8 mouse cellular contexts compared by ENCODE assay signal in the genomic region with DNA sequence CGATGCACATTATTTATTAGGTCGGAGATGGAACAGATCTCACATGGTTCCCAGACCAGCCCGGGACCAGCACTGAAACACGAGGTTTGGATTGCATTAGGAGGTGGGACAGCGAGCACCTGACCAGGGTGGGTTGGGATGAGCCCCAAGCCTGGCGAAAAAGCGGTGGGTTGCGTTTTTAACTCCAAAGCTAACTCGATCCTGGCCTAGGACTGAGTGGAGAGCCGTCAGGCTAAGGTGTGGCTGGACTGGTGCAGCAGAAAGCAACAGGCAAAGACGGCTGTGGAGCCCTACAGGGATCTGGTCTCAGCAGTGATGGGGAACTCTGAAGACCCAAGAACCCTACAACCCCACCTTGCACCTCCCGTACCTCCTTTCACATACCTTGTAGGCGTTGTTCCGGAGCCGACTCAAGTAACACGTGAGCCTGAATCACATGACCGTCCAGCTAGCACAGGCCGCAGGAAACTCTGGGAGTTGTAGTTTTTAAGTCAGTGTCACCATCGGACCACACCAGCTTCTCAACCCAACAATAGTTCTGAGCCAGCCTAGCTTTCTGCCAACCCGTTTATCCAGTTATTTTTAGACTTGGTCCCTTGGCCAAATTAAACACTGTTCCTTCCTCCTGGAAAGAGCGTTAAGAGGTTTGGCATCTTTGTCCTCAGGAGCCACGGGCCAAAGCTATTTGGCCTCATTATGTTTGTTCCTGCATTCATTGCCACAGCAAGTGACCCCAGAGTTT. TPM values are rescaled to one million over a fixed set of nuclear protein-coding genes. Genes with fewer than 3 reads are reported as not detected.
A peak's percentile ranks its signal among the peaks of the same experiment; 100 is the strongest.
DNase-seq lines count a peak whose midpoint lies in the region; ATAC-seq and TF ChIP-seq lines count a peak whose summit lies in the region.

Gene Slc38a7, minus strand, starts transcription at position 438 of the 742 bp plus-strand sequence.

- H3K4me2 ChIP-seq in forebrain, embryonic 12.5 days = peak within 1 kb of the TSS; percentile 83
- peak within 1 kb of the TSS; percentile 87 for H3K4me2 ChIP-seq in heart, postnatal 0 days (ENCODE audit: low read depth, low read length)
- H3K4me2 ChIP-seq in liver, embryonic 14.5 days (ENCODE audit: low read depth) = peak within 1 kb of the TSS; percentile 81
- peak within 1 kb of the TSS; percentile 61 for H3K4me2 ChIP-seq in stomach, embryonic 16.5 days (ENCODE audit: low read depth, low read length)

- peak; percentile 97 for ATAC-seq in forebrain, embryonic 12.5 days (ENCODE audit: low FRiP score)
- peak; percentile 96 for ATAC-seq in heart, postnatal 0 days (ENCODE audit: insufficient read depth, low read depth)
- peak; percentile 80 for ATAC-seq in liver, embryonic 14.5 days (ENCODE audit: insufficient read depth)
- peak; percentile 94 for ATAC-seq in stomach, embryonic 16.5 days (ENCODE audit: insufficient read depth, low FRiP score)

- no peaks in the 10 kb centered on the region for H3K4me1 ChIP-seq in ES-Bruce4 (ENCODE audit: control insufficient read depth, insufficient read depth, low read length)
- H3K4me1 ChIP-seq in forebrain, embryonic 12.5 days = peaks cover 11% of the 10 kb centered on the region
- peaks cover 6% of the 10 kb centered on the region for H3K4me1 ChIP-seq in heart, postnatal 0 days (ENCODE audit: control insufficient read depth, insufficient read depth)
- H3K4me1 ChIP-seq in liver, embryonic 14.5 days (replicated peaks; ENCODE audit: control insufficient read depth in 2 of 2, insufficient read depth in 2 of 2, low read length in 1 of 2) = peaks cover 6 to 10% of the 10 kb centered on the region in 2 experiments
- peaks cover 8% of the 10 kb centered on the region for H3K4me1 ChIP-seq in stomach, embryonic 16.5 days (ENCODE audit: control insufficient read depth, insufficient read depth, low read length)

- WGBS in forebrain, embryonic 12.5 days = 11% methylated on average over 22 of the region's 22 CpGs
- 10% methylated on average over 22 of the region's 22 CpGs for WGBS in heart, postnatal 0 days
- WGBS in liver, embryonic 14.5 days (ENCODE audit: insufficient replicate concordance) = 15% methylated on average over 22 of the region's 22 CpGs
- 14% methylated on average over 22 of the region's 22 CpGs for WGBS in stomach, embryonic 16.5 days

- TF ChIP-seq CTCF in ES-Bruce4 (IDR thresholded peaks at IDR 0.05; ENCODE audit: low read depth, low read length) = no peak
- no peak for TF ChIP-seq CTCF in heart, postnatal 0 days (IDR thresholded peaks at IDR 0.05; ENCODE audit: low read depth)
- TF ChIP-seq CTCF in liver, embryonic 14.5 days (IDR thresholded peaks at IDR 0.05; ENCODE audit: low read depth) = no peak

- peak; percentile 59 for TF ChIP-seq POLR2A in ES-Bruce4 (IDR thresholded peaks at IDR 0.05; ENCODE audit: insufficient read depth, low read length)

- no peaks in the 10 kb centered on the region for H3K9me3 ChIP-seq in ES-Bruce4 (replicated peaks; ENCODE audit: control insufficient read depth, insufficient read depth, low read length, poor library complexity, severe bottlenecking)
- no peaks in the 10 kb centered on the region for H3K9me3 ChIP-seq in forebrain, embryonic 12.5 days
- no peaks in the 10 kb centered on the region for H3K9me3 ChIP-seq in heart, postnatal 0 days (replicated peaks; ENCODE audit: control insufficient read depth, low read length)
- H3K9me3 ChIP-seq in liver, embryonic 14.5 days (ENCODE audit: control insufficient read depth, low read length) = no peaks in the 10 kb centered on the region
- no peaks in the 10 kb centered on the region for H3K9me3 ChIP-seq in stomach, embryonic 16.5 days (replicated peaks; ENCODE audit: control insufficient read depth, low read length)

- H3K9ac ChIP-seq in ES-Bruce4 (ENCODE audit: low read depth, poor library complexity, severe bottlenecking) = peak within 1 kb of the TSS; percentile 59
- peak within 1 kb of the TSS; percentile 68 for H3K9ac ChIP-seq in forebrain, embryonic 12.5 days
- peak within 1 kb of the TSS; percentile 61 for H3K9ac ChIP-seq in heart, postnatal 0 days (replicated peaks; ENCODE audit: low read depth, low read length)
- H3K9ac ChIP-seq in liver, embryonic 14.5 days (replicated peaks) = peak within 1 kb of the TSS; percentile 60
- H3K9ac ChIP-seq in stomach, embryonic 16.5 days (ENCODE audit: low read length) = peak within 1 kb of the TSS; percentile 69

- H3K27me3 ChIP-seq in ES-Bruce4 (ENCODE audit: control insufficient read depth, insufficient read depth, low read length, poor library complexity, severe bottlenecking) = no peaks in the 10 kb centered on the region
- no peaks in the 10 kb centered on the region for H3K27me3 ChIP-seq in forebrain, embryonic 12.5 days
- H3K27me3 ChIP-seq in heart, postnatal 0 days (ENCODE audit: control insufficient read depth, insufficient read depth, low read length) = no peaks in the 10 kb centered on the region
- no peaks in the 10 kb centered on the region for H3K27me3 ChIP-seq in liver, embryonic 14.5 days (ENCODE audit: control insufficient read depth, insufficient read depth, low read length)
- H3K27me3 ChIP-seq in stomach, embryonic 16.5 days (ENCODE audit: control insufficient read depth, insufficient read depth, low read length) = no peaks in the 10 kb centered on the region

- DNase-seq in c-Kit-positive CD71-positive TER-119-positive erythroid progenitor cells, embryonic 14.5 days (ENCODE audit: low spot score) = peak; percentile 75
- peak; percentile 93 for DNase-seq in heart, postnatal 0 days (ENCODE audit: low spot score)
- peak; percentile 87 to 95 for DNase-seq in kidney, postnatal 36 days
- DNase-seq in liver, embryonic 14.5 days (ENCODE audit: low read depth in 3 of 3, low spot score in 3 of 3) = peak; percentile 64 to 75 (median 65)
- peak; percentile 65 for DNase-seq in neural tube, embryonic 10.5 days (ENCODE audit: extremely low spot score, low spot score)

- TF ChIP-seq EP300 in ES-Bruce4 (IDR thresholded peaks at IDR 0.05; ENCODE audit: insufficient read depth, low read depth, low read length) = peak; percentile 71; the same call in 1 of the 2 replicates
- TF ChIP-seq EP300 in heart, postnatal 0 days (IDR thresholded peaks at IDR 0.05; ENCODE audit: low read depth) = no peak
- no peak for TF ChIP-seq EP300 in liver, embryonic 14.5 days (IDR thresholded peaks at IDR 0.05; ENCODE audit: low read depth)

- H3K4me3 ChIP-seq in ES-Bruce4 (ENCODE audit: low read depth, low read length) = peak within 1 kb of the TSS; percentile 86
- peak within 1 kb of the TSS; percentile 66 for H3K4me3 ChIP-seq in forebrain, embryonic 12.5 days (replicated peaks)
- H3K4me3 ChIP-seq in heart, postnatal 0 days (ENCODE audit: low read depth, low read length) = peak within 1 kb of the TSS; percentile 65
- H3K4me3 ChIP-seq in liver, embryonic 14.5 days (ENCODE audit: insufficient read depth in 1 of 2, low read depth in 2 of 2, low read length in 2 of 2) = peak within 1 kb of the TSS; percentile 64 to 93
- H3K4me3 ChIP-seq in stomach, embryonic 16.5 days (replicated peaks; ENCODE audit: low read length) = peak within 1 kb of the TSS; percentile 53

- peaks cover 6% of the 10 kb centered on the region; the same call in 1 of the 2 replicates for H3K36me3 ChIP-seq in ES-Bruce4 (ENCODE audit: control insufficient read depth, insufficient read depth, low read length, poor library complexity, severe bottlenecking)
- H3K36me3 ChIP-seq in forebrain, embryonic 12.5 days (replicated peaks) = peaks cover 2% of the 10 kb centered on the region; the same call in 1 of the 2 replicates
- H3K36me3 ChIP-seq in heart, postnatal 0 days (replicated peaks; ENCODE audit: control insufficient read depth, insufficient read depth, low read length) = 0 out of 2 replicates have a peak, but pooled peaks cover under 1% of the 10 kb centered on the region
- no peaks in the 10 kb centered on the region for H3K36me3 ChIP-seq in liver, embryonic 14.5 days (replicated peaks; ENCODE audit: control insufficient read depth, insufficient read depth, low read depth)
- no peaks in the 10 kb centered on the region for H3K36me3 ChIP-seq in stomach, embryonic 16.5 days (ENCODE audit: control insufficient read depth, insufficient read depth, low read length)

- H3K27ac ChIP-seq in ES-Bruce4 (ENCODE audit: insufficient read depth, low read length) = peak within 1 kb of the TSS; percentile 66
- no peak within 1 kb of the TSS for H3K27ac ChIP-seq in forebrain, embryonic 12.5 days
- peak within 1 kb of the TSS; percentile 59 for H3K27ac ChIP-seq in heart, postnatal 0 days (ENCODE audit: low read depth)
- no peak within 1 kb of the TSS; the same call in none of the 2 replicates for H3K27ac ChIP-seq in liver, embryonic 14.5 days
- no peak within 1 kb of the TSS for H3K27ac ChIP-seq in stomach, embryonic 16.5 days (ENCODE audit: low read length)

RNA-seq across cellular contexts. Expression of gene Slc38a7, which starts in this region (rescaled TPM):
- polyA plus RNA-seq in ES-Bruce4 (2011; ENCODE audit: insufficient read depth, insufficient read length, low read depth, missing spikeins) = 21.6 and 23.0 TPM in 2 replicates
- 19.4 and 21.3 TPM in 2 replicates for polyA plus RNA-seq in forebrain, embryonic 12.5 days (2016; fragmentation: Nextera tagmentation; extraction: Ambion mirVana)
- 8.7 and 12.5 TPM in 2 replicates for total RNA-seq in heart, postnatal 0 days (2014; rRNA removed; ENCODE audit: low replicate concordance)
- 7.2 and 7.8 TPM in 2 replicates for polyA plus RNA-seq in heart, postnatal 0 days (2015; fragmentation: Nextera tagmentation; extraction: Ambion mirVana)
- 5.5 and 5.6 TPM in 2 replicates for polyA plus RNA-seq in liver, embryonic 14.5 days (2012; rRNA removed)
- polyA plus RNA-seq in liver, embryonic 14.5 days (2014; fragmentation: Nextera tagmentation; extraction: Ambion mirVana) = 6.7 and 7.5 TPM in 2 replicates
- 13.7 and 14.5 TPM in 2 replicates for polyA plus RNA-seq in stomach, embryonic 16.5 days (2015; fragmentation: Nextera tagmentation; extraction: Ambion mirVana)

Comparison
In these comparisons a context has a peak if more than half of its experiments do, and no peak if none do; other contexts are left out.
1. H3K27ac ChIP-seq: peak in ES-Bruce4 (single experiment) and heart, postnatal 0 days (single experiment); none in forebrain, embryonic 12.5 days (single experiment), liver, embryonic 14.5 days (single experiment) and stomach, embryonic 16.5 days (single experiment).
2. Peak in every context shown above with its lines, with median percentiles within 50 percentile points of each other: H3K4me3 ChIP-seq, H3K9ac ChIP-seq, DNase-seq, ATAC-seq and H3K4me2 ChIP-seq.